Mouse (Mus musculus): ENCODE results near the gene Ubiad1. TPM values are rescaled to one million over a fixed set of nuclear protein-coding genes. Genes with fewer than 3 reads are reported as not detected.

The Ubiad1 gene
- polyA plus RNA-seq (2014; fragmentation: Illumina TruSeq; extraction: RNeasy Lipid Tissue Mini Kit (QIAGEN cat#74804); ENCODE audit: insufficient read depth, low read depth, low replicate concordance), result 5.5 TPM

DNA sequence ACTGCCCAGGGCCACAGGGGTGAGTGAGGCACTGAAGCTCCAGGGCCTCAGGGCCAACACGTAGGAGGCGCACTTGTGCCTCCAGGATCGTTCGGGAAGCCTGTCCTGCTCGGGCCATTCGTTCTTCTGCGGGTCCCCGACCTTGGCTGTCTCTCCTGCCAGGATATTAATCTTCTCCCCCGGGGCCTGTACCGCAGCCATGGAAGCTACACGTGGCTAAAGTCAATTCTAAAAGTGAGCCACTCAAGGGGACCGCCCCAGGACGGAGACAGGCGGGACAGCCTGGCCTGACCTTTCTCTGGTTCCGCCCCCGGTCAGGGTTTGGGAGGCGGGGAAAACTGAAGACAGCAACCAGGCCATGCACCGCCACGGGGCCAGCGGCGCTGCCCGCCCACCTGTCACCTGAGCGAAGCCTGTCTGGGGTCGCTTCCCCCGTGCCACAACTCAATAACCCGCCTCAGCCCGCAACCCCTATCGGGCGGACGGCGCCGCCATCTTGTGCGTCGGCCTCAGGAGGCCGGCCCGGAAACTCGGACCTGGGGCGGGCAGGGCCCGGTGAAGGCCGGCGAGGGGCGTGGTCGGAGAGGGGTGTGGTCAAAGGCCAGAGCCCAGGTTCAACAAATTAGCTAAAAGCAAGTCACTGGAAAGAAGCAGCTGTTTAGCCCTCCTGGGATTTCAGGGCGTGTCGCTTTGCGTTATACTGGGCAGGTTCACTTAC is at the start of gene Ubiad1:
Ubiad1 (minus strand) TSS at position 522 of the 718 bp plus-strand sequence.

DNA sequence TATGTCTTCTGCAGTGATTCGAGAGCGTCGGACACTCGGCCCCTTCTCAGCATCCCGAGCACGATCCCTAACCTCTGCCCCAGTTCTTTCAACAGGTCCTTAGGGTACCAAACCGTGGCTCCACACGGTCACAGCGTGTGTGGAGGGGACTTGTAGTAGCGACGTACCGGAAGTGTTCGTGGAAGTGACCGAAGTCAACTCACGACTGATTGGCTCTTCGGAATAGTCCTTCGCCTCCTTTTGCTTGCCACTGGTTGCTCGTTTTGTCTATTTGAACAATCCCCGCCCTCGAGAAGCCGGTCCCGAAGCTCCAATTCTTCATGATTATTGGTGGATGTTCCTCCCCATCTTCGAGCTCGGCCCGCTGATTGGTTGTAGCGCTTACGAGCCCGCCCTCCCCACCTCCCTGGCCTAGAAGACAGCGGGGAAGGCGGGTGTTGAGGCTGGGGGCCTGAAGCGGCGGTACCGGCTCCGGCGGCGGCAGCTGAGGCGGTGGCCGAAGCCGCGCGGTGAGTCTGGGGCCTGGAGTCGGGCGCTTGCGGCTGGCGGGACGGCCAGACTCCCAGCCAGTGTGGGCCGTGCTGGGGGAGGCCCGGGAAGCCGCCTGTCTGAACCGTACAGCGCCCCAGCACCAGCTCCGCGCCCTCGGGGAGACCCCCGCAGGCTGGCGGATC is 3.7 kb upstream of the Ubiad1 start, which contains the start of gene Mtor:
Mtor (plus strand) TSS at position 433 of the 674 bp plus-strand sequence.

Other genes with a start within 250 kb of the Ubiad1 start
- not detected for gene Disp3, start 156.8 kb downstream of the Ubiad1 start, polyA plus RNA-seq (2014; fragmentation: Illumina TruSeq; extraction: RNeasy Lipid Tissue Mini Kit (QIAGEN cat#74804); ENCODE audit: insufficient read depth, low read depth, low replicate concordance)
- 5.0 TPM for gene Mtor, start 3.8 kb upstream of the Ubiad1 start, polyA plus RNA-seq (2014; fragmentation: Illumina TruSeq; extraction: RNeasy Lipid Tissue Mini Kit (QIAGEN cat#74804); ENCODE audit: insufficient read depth, low read depth, low replicate concordance)
- 2.0 TPM for gene Angptl7, start 55.7 kb upstream of the Ubiad1 start, polyA plus RNA-seq (2014; fragmentation: Illumina TruSeq; extraction: RNeasy Lipid Tissue Mini Kit (QIAGEN cat#74804); ENCODE audit: insufficient read depth, low read depth, low replicate concordance)
- gene Exosc10, start 113.7 kb upstream of the Ubiad1 start, polyA plus RNA-seq (2014; fragmentation: Illumina TruSeq; extraction: RNeasy Lipid Tissue Mini Kit (QIAGEN cat#74804); ENCODE audit: insufficient read depth, low read depth, low replicate concordance), result 21.3 TPM
- gene Srm, start 146.7 kb upstream of the Ubiad1 start, polyA plus RNA-seq (2014; fragmentation: Illumina TruSeq; extraction: RNeasy Lipid Tissue Mini Kit (QIAGEN cat#74804); ENCODE audit: insufficient read depth, low read depth, low replicate concordance), result 18.8 TPM
- 0.27 TPM for gene Masp2, start 157.8 kb upstream of the Ubiad1 start, polyA plus RNA-seq (2014; fragmentation: Illumina TruSeq; extraction: RNeasy Lipid Tissue Mini Kit (QIAGEN cat#74804); ENCODE audit: insufficient read depth, low read depth, low replicate concordance)
- gene Tardbp, start 182.2 kb upstream of the Ubiad1 start, polyA plus RNA-seq (2014; fragmentation: Illumina TruSeq; extraction: RNeasy Lipid Tissue Mini Kit (QIAGEN cat#74804); ENCODE audit: insufficient read depth, low read depth, low replicate concordance), result 156 TPM
- not detected for gene Gm572, start 198.5 kb upstream of the Ubiad1 start, polyA plus RNA-seq (2014; fragmentation: Illumina TruSeq; extraction: RNeasy Lipid Tissue Mini Kit (QIAGEN cat#74804); ENCODE audit: insufficient read depth, low read depth, low replicate concordance)